Mouse (Mus musculus) embryonic fibroblast, embryonic 13.5 days (primary cell): Measurements from ENCODE around the gene Itga9.

Experiments used
- CTCF ChIP-seq: IDR thresholded peaks from 2 replicates; pipeline ENCODE4 v1.5.1; 2011; ENCODE audit warnings: mild to moderate bottlenecking, control low read depth, low read length, moderate library complexity, borderline replicate concordance; ENCODE audit not compliant: insufficient read depth
- POLR2A ChIP-seq: IDR thresholded peaks from 2 replicates; pipeline ENCODE4 v1.6.1; 2011; ENCODE audit warnings: low read depth, mild to moderate bottlenecking, control low read depth, low read length, moderate library complexity

- TF ChIP-seq POLR2A (no peak), CTCF (no peak)
Measured at GRCm38 (mm10) chr9:118881946-118882284, 275.4 kb downstream of the Itga9 start.
